Mouse (Mus musculus) kidney, embryonic 15.5 days (tissue): ENCODE measurements at regions not wholly inside any gene's neighbourhood (a gene's known extent, or its start where the extent isn't known, plus 50 kb on each side); places are given as distances from the start of the nearest gene placed in this dataset.

Source experiments
- ATAC-seq: fragments of 200-750 bp; cut with Nextera tagmentation; replicated peaks from 2 replicates; pipeline ENCODE4 v1.8.0; 2017; ENCODE audit warnings: moderate TSS enrichment; ENCODE audit not compliant: low FRiP score
- H3K27ac ChIP-seq: fragments of 300-500 bp; sonication (generic); 2 replicates; pipeline ENCODE4 v1.5.1; 2015; ENCODE audit warnings: mild to moderate bottlenecking, inconsistent platforms
- H3K27me3 ChIP-seq: fragments of 300-500 bp; sonication (generic); 2 replicates; pipeline ENCODE4 v1.6.1; 2015; ENCODE audit warnings: inconsistent platforms
- H3K36me3 ChIP-seq: fragments of 300-500 bp; sonication (generic); 2 replicates; pipeline ENCODE4 v1.6.1; 2015; ENCODE audit warnings: inconsistent platforms
- H3K4me1 ChIP-seq: fragments of 300-500 bp; sonication (generic); 2 replicates; pipeline ENCODE4 v1.6.1; 2015; ENCODE audit warnings: inconsistent platforms
- H3K4me2 ChIP-seq: fragments of 300-500 bp; sonication (generic); 2 replicates; pipeline ENCODE4 v1.6.1; 2015; ENCODE audit warnings: moderate library complexity, mild to moderate bottlenecking, inconsistent platforms
- H3K4me3 ChIP-seq: fragments of 300-500 bp; sonication (generic); replicated peaks from 2 replicates; pipeline ENCODE4 v1.5.1; 2015; ENCODE audit warnings: mild to moderate bottlenecking, inconsistent platforms
- H3K9ac ChIP-seq: fragments of 300-500 bp; sonication (generic); 2 replicates; pipeline ENCODE4 v1.6.1; 2015; ENCODE audit warnings: mild to moderate bottlenecking, inconsistent platforms
- H3K9me3 ChIP-seq: fragments of 300-500 bp; sonication (generic); replicated peaks from 2 replicates; pipeline ENCODE4 v1.6.1; 2016; ENCODE audit warnings: inconsistent platforms
- WGBS: fragments of 180-500 bp; shearing (Covaris S2); methylation state at CpG from one replicate; pipeline ENCODE4 v1.1.7; 2015; ENCODE audit warnings: mixed read lengths; 5-methylcytosine and 5-hydroxymethylcytosine counted together

DNA sequence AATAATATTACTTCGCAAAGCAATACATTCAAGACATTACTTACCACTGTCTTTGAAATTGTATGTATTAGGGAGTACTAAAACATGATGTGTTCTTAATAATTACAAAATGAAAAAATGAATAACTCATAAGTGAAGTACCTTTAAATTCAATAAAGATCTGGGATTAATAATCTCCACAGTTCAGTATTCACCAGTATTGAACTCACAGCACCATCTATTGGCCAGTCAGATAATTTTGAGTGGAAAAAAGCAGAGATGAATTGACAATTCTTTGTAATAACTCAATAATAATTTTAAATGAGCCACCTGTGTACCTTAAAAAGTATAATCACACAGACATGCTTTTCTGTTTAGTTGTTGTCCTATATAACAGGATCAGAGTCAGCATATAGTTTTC, 180.7 kb downstream of the Nsun3 start:
- no peaks in the 10 kb centered on the region for H3K9me3 ChIP-seq
- H3K4me2 ChIP-seq: no peak overlapping the region
- H3K4me3 ChIP-seq: no peak overlapping the region
- ATAC-seq: no peak
- H3K36me3 ChIP-seq: no peaks in the 10 kb centered on the region
- H3K9ac ChIP-seq: no peak overlapping the region
- WGBS: 93% methylated on average over 1 of the region's 1 CpGs
- H3K27me3 ChIP-seq: no peaks in the 10 kb centered on the region
- H3K4me1 ChIP-seq: no peaks in the 10 kb centered on the region
- H3K27ac ChIP-seq: no peak overlapping the region

DNA sequence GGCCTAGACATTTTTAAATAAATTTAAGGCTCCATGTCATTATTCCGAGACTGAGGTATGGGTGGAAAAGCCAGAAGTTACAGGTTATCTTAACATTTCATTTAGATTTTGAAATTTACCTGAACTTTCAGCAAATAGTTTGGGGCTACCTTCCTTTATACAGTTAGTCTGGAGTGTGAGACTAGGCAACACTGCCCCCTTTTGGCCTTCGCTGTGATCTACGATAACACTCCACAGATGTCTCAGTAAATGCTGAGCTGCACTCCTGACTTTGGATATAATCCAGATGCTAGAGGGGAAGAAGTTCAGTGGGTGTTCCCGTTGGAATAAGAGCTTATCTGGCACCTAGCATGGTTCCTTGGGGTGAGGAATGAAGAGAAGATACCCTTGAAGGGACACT, 224.6 kb downstream of the Nsun3 start:
- peak; percentile 71; the same call in 1 of the 2 replicates for ATAC-seq
- no peaks in the 10 kb centered on the region for H3K27me3 ChIP-seq
- no peak overlapping the region for H3K9ac ChIP-seq
- H3K27ac ChIP-seq: no peak overlapping the region
- H3K4me3 ChIP-seq: no peak overlapping the region
- H3K36me3 ChIP-seq: no peaks in the 10 kb centered on the region
- no peaks in the 10 kb centered on the region for H3K4me1 ChIP-seq
- WGBS: 39% methylated on average over 4 of the region's 4 CpGs
- no peak overlapping the region for H3K4me2 ChIP-seq
- H3K9me3 ChIP-seq: no peaks in the 10 kb centered on the region

DNA sequence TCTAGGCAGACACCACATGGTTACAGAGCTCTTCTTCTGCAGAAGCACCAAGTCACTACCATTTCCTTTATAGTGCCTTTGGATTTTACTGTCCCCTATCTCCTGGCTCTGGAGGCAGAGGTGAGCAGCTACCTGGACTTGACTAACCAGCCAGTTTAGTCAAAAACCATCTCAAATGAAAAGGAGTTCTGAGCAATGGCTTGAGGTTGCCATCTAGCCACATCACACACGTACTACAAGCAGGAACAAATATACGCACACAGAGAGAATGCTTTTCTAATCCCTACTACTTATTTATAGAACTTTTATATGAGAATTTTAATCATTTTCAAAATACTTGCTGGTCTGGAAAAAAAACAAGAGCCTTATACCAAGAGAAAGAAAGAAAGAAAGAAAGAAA, 243.5 kb downstream of the Nsun3 start:
- Histone ChIP-seq H3K27ac (no peak overlapping the region), H3K4me1 (no peaks in the 10 kb centered on the region), H3K9ac (no peak overlapping the region), H3K9me3 (no peaks in the 10 kb centered on the region), H3K4me3 (no peak overlapping the region), H3K27me3 (no peaks in the 10 kb centered on the region), H3K4me2 (no peak overlapping the region), H3K36me3 (no peaks in the 10 kb centered on the region)
- no peak for ATAC-seq
- WGBS: 90% methylated on average over 2 of the region's 2 CpGs

DNA sequence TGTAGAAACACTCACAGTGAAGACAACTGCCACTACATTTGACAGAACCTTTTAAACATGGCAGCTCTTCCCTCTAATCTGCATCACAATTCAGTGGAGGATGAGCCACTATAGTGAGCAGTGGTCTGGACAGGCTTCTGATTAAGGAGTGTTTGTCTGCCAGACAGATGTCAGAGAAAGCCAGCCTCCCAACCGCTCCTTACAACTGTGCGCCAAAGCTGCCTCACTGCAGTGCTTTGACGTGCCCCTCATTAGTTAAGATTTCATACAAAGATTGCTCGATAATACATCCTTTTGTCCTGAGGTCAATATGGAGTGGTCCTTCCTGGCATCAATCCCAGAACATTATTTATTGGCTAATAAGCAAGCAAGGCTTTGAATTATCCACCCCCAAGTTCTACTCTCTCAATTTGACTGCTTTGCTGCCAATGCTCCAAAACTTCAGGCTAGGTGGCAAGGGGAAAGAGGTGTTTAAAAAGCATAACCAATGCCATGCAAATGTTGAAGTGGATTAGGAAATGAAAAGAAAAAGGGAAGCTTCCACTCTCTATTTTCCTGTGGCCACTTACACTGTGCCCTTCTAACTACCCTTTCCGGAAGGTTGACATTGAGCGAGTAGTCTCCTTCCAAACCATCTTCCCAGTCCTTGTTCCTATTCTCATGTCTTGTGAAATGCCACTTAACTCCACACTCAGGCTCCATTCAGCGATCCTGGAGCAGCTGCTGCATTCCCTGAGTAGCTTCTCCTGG, 248.7 kb downstream of the Nsun3 start:
- Histone ChIP-seq H3K4me3 (no peak overlapping the region), H3K4me1 (no peaks in the 10 kb centered on the region), H3K9ac (no peak overlapping the region), H3K36me3 (no peaks in the 10 kb centered on the region), H3K4me2 (no peak overlapping the region), H3K9me3 (no peaks in the 10 kb centered on the region), H3K27ac (no peak overlapping the region), H3K27me3 (no peaks in the 10 kb centered on the region)
- WGBS: 68% methylated on average over 7 of the region's 7 CpGs
- no peak for ATAC-seq

DNA sequence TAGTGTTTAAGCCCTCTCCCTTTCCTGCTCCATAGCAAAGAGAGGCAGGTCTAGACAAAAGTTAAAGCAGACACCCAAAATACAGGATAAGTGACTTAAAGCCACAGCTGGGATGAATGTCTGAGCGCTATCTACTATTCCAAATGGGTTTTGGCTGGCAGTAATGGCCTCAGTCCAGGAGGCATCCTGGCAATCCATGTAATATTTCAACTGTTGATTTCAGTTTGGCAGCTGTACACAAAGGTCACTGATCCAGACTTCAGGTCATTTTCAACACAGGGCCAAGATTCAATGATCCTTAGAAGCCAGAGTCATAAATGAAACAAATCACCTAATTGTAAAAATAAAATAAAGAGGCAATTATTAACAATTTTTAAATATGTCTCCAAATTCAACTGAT, 277.3 kb downstream of the Nsun3 start:
- Histone ChIP-seq H3K27me3 (no peaks in the 10 kb centered on the region), H3K36me3 (no peaks in the 10 kb centered on the region), H3K4me1 (no peaks in the 10 kb centered on the region), H3K27ac (no peak overlapping the region), H3K4me3 (no peak overlapping the region), H3K9me3 (no peaks in the 10 kb centered on the region), H3K4me2 (no peak overlapping the region), H3K9ac (no peak overlapping the region)
- ATAC-seq: no peak
- 89% methylated on average over 1 of the region's 1 CpGs for WGBS

DNA sequence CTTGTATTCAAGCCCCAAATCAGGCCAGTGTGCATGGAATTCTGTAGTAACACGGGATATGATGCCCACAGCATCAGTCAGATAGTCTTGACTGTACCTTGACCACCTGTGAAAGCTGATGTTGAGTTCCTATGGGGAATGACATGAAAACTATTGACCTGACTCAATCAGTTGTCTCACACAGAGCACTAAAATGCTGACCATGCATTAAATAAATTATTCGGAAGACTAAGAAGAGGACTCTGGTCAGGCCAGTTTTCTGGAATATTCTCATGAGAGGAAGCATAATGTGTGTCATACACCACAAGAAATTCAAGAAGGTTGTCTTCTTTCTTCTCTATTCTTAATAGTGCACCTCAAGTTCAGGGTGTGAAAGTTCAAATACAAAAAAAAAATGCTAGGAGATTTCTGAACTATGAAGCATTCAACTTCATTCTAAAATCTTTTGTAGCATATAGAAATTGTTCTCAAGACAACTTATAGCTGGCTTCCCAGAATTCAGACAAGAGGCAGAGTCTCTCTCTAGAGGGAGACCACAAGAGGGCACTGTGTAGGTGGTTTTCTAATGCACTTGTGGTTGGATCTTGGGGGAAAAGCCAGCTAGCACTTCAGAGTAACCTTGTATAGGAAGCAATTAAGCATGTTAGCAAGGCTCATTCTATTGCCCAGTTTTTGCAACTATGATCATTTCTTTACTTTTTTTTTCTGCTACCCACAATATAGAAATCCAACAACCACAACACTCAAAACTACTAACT, 279.7 kb downstream of the Nsun3 start:
- H3K4me3 ChIP-seq: no peak overlapping the region
- H3K4me1 ChIP-seq: no peaks in the 10 kb centered on the region
- ATAC-seq: no peak
- H3K9ac ChIP-seq: no peak overlapping the region
- no peaks in the 10 kb centered on the region for H3K27me3 ChIP-seq
- WGBS: 60% methylated on average over 2 of the region's 2 CpGs
- no peak overlapping the region for H3K4me2 ChIP-seq
- no peaks in the 10 kb centered on the region for H3K9me3 ChIP-seq
- H3K27ac ChIP-seq: no peak overlapping the region
- no peaks in the 10 kb centered on the region for H3K36me3 ChIP-seq

DNA sequence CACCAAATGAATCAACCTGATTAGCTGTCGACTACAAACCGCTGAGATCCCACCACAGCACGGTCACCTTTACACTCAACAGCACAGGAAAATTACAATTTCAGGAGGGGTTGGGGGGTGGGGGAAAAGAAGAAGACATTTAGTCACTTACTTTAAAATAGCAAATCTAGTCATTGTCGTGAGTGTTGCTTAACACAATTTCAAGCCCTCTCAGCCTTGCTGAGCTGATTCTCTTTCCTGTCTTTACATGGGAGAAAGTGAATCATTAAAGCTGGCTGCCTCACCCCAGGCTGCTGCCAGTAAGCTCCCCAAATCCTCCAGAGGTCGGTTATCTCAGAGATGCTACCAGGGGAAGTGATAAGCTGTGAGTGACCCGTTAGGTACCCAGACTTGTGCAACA, 285.7 kb downstream of the Nsun3 start:
- no peak overlapping the region for H3K9ac ChIP-seq
- H3K27me3 ChIP-seq: no peaks in the 10 kb centered on the region
- 60% methylated on average over 6 of the region's 6 CpGs for WGBS
- no peak for ATAC-seq
- H3K27ac ChIP-seq: no peak overlapping the region
- H3K4me3 ChIP-seq: no peak overlapping the region
- H3K9me3 ChIP-seq: no peaks in the 10 kb centered on the region
- H3K4me2 ChIP-seq: no peak overlapping the region
- no peaks in the 10 kb centered on the region for H3K4me1 ChIP-seq
- no peaks in the 10 kb centered on the region for H3K36me3 ChIP-seq

DNA sequence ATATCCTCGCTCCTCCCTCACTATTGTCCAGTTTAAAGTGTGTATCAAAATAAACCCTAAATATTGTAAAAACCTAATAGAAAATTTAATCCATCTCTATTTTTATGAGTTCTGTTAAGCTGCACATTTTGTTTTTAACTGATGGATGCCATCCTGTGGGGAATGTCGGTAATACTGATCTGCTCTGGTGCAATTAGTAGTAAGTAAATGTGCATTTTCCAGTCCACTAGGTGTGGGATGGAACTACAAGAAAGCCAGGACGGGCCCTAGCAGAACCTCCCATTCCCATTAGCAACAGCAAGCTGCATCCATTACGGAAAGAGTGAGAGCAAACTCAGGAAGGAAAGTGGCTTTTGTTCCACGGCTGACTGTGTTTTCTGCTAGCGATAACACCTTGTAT, 286.3 kb downstream of the Nsun3 start:
- Histone ChIP-seq H3K9ac (no peak overlapping the region), H3K36me3 (no peaks in the 10 kb centered on the region), H3K4me1 (no peaks in the 10 kb centered on the region), H3K27me3 (no peaks in the 10 kb centered on the region), H3K4me3 (no peak overlapping the region), H3K9me3 (no peaks in the 10 kb centered on the region), H3K27ac (no peak overlapping the region), H3K4me2 (no peak overlapping the region)
- WGBS: 57% methylated on average over 6 of the region's 6 CpGs
- ATAC-seq: no peak

DNA sequence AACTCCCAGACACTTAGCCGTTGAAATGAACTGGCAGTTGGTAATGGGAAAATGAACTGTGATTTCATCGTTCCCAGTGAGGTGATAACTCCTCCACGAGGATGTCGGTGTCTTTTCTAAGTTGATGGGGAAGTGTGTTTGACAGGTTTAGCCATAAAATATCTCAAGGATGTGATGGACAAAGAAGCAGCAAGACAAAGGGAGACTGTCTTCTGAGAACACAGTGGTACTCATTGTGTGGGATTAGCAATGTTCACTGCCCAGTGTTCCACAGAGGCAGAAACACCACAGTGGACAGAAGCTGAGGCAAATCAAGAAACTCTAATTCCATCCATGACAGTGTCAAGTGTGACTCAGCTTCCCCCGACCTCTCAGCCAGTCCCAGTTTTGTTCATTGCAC, 287.9 kb downstream of the Nsun3 start:
- Histone ChIP-seq H3K27ac (no peak overlapping the region), H3K4me2 (no peak overlapping the region), H3K4me3 (no peak overlapping the region), H3K9ac (no peak overlapping the region), H3K9me3 (no peaks in the 10 kb centered on the region), H3K36me3 (no peaks in the 10 kb centered on the region), H3K4me1 (no peaks in the 10 kb centered on the region), H3K27me3 (no peaks in the 10 kb centered on the region)
- no peak for ATAC-seq
- WGBS: 69% methylated on average over 5 of the region's 5 CpGs

DNA sequence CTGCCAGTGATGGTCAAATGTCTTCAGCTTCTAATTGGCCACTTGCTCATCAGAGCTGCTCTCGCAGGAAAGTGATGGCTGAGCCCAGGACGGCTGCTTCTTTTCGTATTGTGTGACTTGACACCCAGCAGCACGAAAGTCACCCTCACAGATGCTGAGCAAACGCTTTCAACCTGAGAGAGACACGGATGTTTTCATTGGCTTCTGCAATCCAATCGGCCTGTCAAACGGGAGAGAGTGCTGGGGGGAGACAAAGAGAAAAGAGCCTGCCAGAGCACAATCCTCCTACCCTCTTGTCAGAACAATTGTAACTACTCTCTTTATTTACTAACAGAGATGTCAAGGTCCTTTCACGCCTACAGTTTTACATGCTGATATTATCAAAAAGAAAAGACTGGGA, 289.9 kb downstream of the Nsun3 start:
- Histone ChIP-seq H3K4me1 (no peaks in the 10 kb centered on the region), H3K4me3 (no peak overlapping the region), H3K36me3 (no peaks in the 10 kb centered on the region), H3K4me2 (no peak overlapping the region), H3K27me3 (no peaks in the 10 kb centered on the region), H3K9ac (no peak overlapping the region), H3K9me3 (no peaks in the 10 kb centered on the region), H3K27ac (no peak overlapping the region)
- no peak for ATAC-seq
- WGBS: 27% methylated on average over 9 of the region's 9 CpGs

DNA sequence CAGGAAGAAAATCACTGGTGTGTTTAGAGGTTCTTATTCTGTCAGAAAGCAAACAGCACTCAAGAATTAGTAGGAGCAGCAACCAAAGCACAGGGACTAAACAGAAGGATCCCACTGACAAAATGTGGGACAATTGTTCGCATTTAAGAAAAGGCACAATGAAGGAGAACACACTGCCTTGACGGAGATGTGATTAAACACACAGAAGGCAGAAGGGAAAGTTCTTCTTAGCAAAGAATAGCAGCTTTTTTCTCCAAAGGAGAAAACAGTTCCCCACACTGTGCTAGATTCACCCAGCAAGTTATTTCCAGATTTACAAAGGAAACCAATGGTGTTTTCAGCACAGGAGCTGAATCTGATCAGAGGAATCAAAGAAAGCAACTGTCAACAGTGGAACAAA, 316.5 kb downstream of the Nsun3 start:
- H3K36me3 ChIP-seq: no peaks in the 10 kb centered on the region
- WGBS: 78% methylated on average over 2 of the region's 2 CpGs

DNA sequence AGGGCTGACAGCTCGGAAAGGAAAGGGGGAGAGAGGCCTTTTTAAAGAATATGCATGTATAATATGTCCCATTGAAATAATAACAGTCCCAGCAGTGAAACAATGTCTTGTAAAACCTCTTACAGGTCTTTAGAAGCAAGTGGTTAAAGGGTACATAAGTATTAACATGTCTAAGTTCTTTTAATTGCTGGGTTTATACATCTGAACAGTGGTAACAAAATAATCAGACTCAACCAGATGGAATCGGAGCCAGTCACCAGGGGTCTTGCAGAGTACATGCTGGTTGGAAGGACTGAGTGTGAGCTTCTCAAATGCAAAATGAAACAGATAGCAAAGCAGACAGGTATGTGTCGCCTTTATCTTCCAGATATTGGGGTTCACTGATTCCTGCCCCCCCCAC, 317.3 kb downstream of the Nsun3 start:
- H3K4me2 ChIP-seq: no peak overlapping the region
- no peaks in the 10 kb centered on the region for H3K4me1 ChIP-seq
- no peak overlapping the region for H3K9ac ChIP-seq
- H3K4me3 ChIP-seq: no peak overlapping the region
- H3K27ac ChIP-seq: no peak overlapping the region
- no peaks in the 10 kb centered on the region for H3K36me3 ChIP-seq
- H3K9me3 ChIP-seq: no peaks in the 10 kb centered on the region
- 54% methylated on average over 3 of the region's 3 CpGs for WGBS
- ATAC-seq: no peak
- no peaks in the 10 kb centered on the region for H3K27me3 ChIP-seq

More for the DNA sequence above, 316.5 kb downstream of the Nsun3 start:
- Histone ChIP-seq H3K4me1 (no peaks in the 10 kb centered on the region), H3K4me2 (no peak overlapping the region), H3K9me3 (no peaks in the 10 kb centered on the region), H3K27ac (no peak overlapping the region), H3K9ac (no peak overlapping the region), H3K4me3 (no peak overlapping the region), H3K27me3 (no peaks in the 10 kb centered on the region)
- ATAC-seq: no peak

DNA sequence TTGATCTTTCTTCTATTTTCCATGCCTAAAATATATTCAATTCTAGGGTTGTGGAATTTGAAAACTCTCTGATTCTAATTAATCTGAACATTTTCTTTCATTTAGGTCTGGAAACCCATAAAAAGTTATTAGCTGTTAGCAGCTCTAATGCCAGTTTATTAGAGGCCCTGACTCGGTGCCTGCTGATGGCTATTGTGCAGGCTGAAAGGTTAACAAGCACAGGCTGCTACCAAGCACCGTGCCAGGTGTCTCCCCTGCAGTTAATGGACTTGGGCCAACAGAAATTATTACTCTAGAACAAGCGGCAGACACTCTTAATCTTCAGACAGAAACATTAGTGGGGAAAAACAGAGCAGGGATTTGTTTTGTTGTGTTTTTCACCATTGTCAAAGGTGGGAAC, 317.8 kb downstream of the Nsun3 start:
- no peak overlapping the region for H3K9ac ChIP-seq
- no peaks in the 10 kb centered on the region for H3K9me3 ChIP-seq
- H3K27ac ChIP-seq: no peak overlapping the region
- H3K36me3 ChIP-seq: no peaks in the 10 kb centered on the region
- 14% methylated on average over 3 of the region's 3 CpGs for WGBS
- no peak overlapping the region for H3K4me3 ChIP-seq
- no peak for ATAC-seq
- no peaks in the 10 kb centered on the region for H3K27me3 ChIP-seq
- no peaks in the 10 kb centered on the region for H3K4me1 ChIP-seq
- no peak overlapping the region for H3K4me2 ChIP-seq
